Mouse (Mus musculus) layer of hippocampus, postnatal 36 days (tissue): ENCODE measurements around the gene Ms4a4a. TPM values are rescaled to one million over a fixed set of nuclear protein-coding genes. Genes with fewer than 3 reads are reported as not detected.
"Not testable (repeated sequence)": the region's sequence is repeated elsewhere in the genome, so short reads cannot be mapped to it uniquely, and the experiment has no call there.

Source experiments
- DNase-seq, 2 experiments: peaks; one replicate each; pipeline ENCODE4 v3.0.0; 2022
- total RNA-seq, 2 experiments: library from RNA; stranded (reverse); gene quantifications; 2 replicates each; pipeline ENCODE4 v1.2.3; 2021

Ms4a4a gene
- under 1 TPM; 0.57 to 0.78 TPM for total RNA-seq

GRCm38 (mm10) chr19:11375273-11375672 is at the start of gene Ms4a4a:
Gene Ms4a4a, plus strand, starts transcription at chr19:11375523.
- no peak for DNase-seq

GRCm38 (mm10) chr19:11335932-11336331 is 39.4 kb upstream of the Ms4a4a start, which contains the start of gene Ms4a7:
Gene Ms4a7, minus strand, starts transcription at chr19:11336146.
- no peak for DNase-seq

- no peak for DNase-seq
Measured at GRCm38 (mm10) chr19:11343147-11343546, 32.2 kb upstream of the Ms4a4a start.

- no peak for DNase-seq
Measured at GRCm38 (mm10) chr19:11343992-11344391, 31.3 kb upstream of the Ms4a4a start.

GRCm38 (mm10) chr19:11349698-11350481 is 25.4 kb upstream of the Ms4a4a start:
- DNase-seq: peak; percentile 5 to 14

- DNase-seq: no peak
Measured at GRCm38 (mm10) chr19:11351878-11352277, 23.4 kb upstream of the Ms4a4a start.

- no peak for DNase-seq
Measured at GRCm38 (mm10) chr19:11355730-11356129, 19.6 kb upstream of the Ms4a4a start.

GRCm38 (mm10) chr19:11360106-11360505 is 15.2 kb upstream of the Ms4a4a start:
- DNase-seq: no peak

GRCm38 (mm10) chr19:11362002-11362401 is 13.3 kb upstream of the Ms4a4a start:
- DNase-seq: no peak

GRCm38 (mm10) chr19:11368310-11368709 is 7.0 kb upstream of the Ms4a4a start:
- DNase-seq: no peak

- DNase-seq: no peak
Measured at GRCm38 (mm10) chr19:11371181-11371580, 4.1 kb upstream of the Ms4a4a start.

- DNase-seq: no peak
Measured at GRCm38 (mm10) chr19:11376399-11376798, 1.1 kb downstream of the Ms4a4a start.

GRCm38 (mm10) chr19:11387109-11387508 is 11.8 kb downstream of the Ms4a4a start:
- no peak for DNase-seq

GRCm38 (mm10) chr19:11387685-11388084 is 12.4 kb downstream of the Ms4a4a start:
- no peak for DNase-seq

- no peak for DNase-seq
Measured at GRCm38 (mm10) chr19:11388949-11389348, 13.6 kb downstream of the Ms4a4a start.

GRCm38 (mm10) chr19:11395769-11396168 is 20.4 kb downstream of the Ms4a4a start:
- no peak for DNase-seq

GRCm38 (mm10) chr19:11404527-11404926 is 29.2 kb downstream of the Ms4a4a start, which contains the start of gene Ms4a4c:
Gene Ms4a4c, plus strand, starts transcription at chr19:11404770.
- no peak for DNase-seq

GRCm38 (mm10) chr19:11407428-11407827 is 32.1 kb downstream of the Ms4a4a start:
- DNase-seq: no peak

- DNase-seq: no peak
Measured at GRCm38 (mm10) chr19:11408591-11408990, 33.3 kb downstream of the Ms4a4a start.

GRCm38 (mm10) chr19:11411640-11412039 is 36.3 kb downstream of the Ms4a4a start:
- DNase-seq: no peak

GRCm38 (mm10) chr19:11414084-11414483 is 38.8 kb downstream of the Ms4a4a start:
- no peak for DNase-seq

GRCm38 (mm10) chr19:11415581-11415980 is 40.3 kb downstream of the Ms4a4a start:
- no peak for DNase-seq

- DNase-seq: not testable (repeated sequence)
Measured at GRCm38 (mm10) chr19:11418865-11419264, 43.5 kb downstream of the Ms4a4a start.

- not testable (repeated sequence) for DNase-seq
Measured at GRCm38 (mm10) chr19:11431209-11431608, 55.9 kb downstream of the Ms4a4a start.
